Mouse (Mus musculus): ENCODE data around the gene Kansl2. TPM values are rescaled to one million over a fixed set of nuclear protein-coding genes. Genes with fewer than 3 reads are reported as not detected.

The Kansl2 gene
- polyA plus RNA-seq, 1 experiment: 78.4 TPM

GRCm38 (mm10) chr15:98570873-98571538 lies 36.9 kb upstream of the Kansl2 start, which contains the start of the genes Ccnt1 and 4930415O20Rik:
Ccnt1 (minus strand) TSS chr15:98570923.
4930415O20Rik (plus strand) TSS chr15:98571004.
- Histone ChIP-seq H3K27me3 (ENCODE audit: control insufficient read depth, insufficient read depth, low read length) (no peaks in the 10 kb centered on the region), H3K4me1 (replicated peaks; ENCODE audit: control insufficient read depth, insufficient read depth, low read length) (peaks cover 10% of the 10 kb centered on the region), H3K36me3 (ENCODE audit: control insufficient read depth, insufficient read depth, low read length) (no peaks in the 10 kb centered on the region), H3K27ac (ENCODE audit: control insufficient read depth, insufficient read depth, low read length) (no peak within 1 kb of the TSS), H3K4me3 (ENCODE audit: control insufficient read depth, insufficient read depth, low read length) (no peak within 1 kb of the TSS)
- no peak for DNase-seq
- 68% methylated on average over 10 of the region's 10 CpGs for WGBS
- TF ChIP-seq CTCF (IDR thresholded peaks at IDR 0.05; ENCODE audit: borderline replicate concordance, control insufficient read depth, extremely low read depth, insufficient read depth, low read length, poor library complexity) (no peak), POLR2A (IDR thresholded peaks at IDR 0.05; ENCODE audit: control insufficient read depth, extremely low read depth, insufficient read depth, low read length, poor library complexity) (no peak)

DNA sequence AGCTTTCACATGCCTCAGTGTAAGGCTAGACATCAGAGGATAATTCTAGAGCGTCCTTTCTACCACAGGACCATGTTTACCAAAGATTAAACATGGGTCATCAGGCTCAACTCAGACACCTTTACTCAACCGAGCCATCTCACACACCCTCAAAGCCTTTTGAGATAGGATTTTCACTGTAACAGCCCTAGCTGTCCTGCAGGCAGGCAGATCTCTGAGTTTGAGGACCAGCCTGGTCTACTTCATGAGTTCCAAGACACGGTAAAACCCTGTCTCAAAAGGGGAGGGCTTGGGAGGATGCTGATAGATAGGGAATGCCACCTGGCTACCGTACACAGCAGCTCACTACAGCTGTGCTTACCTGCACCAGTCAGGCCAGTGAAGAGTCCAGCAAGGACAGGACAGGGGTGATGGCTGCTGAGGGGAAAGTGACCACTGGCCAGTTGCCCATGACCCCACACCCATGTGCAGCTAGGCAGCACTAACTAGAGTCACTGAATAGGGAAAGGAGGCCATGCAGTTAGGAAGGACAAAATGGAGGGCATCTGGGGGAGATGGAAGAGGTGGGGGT lies 35.8 kb upstream of the Kansl2 start:
- DNase-seq: no peak
- 94% methylated on average over 4 of the region's 4 CpGs for WGBS
- H3K4me3 ChIP-seq (ENCODE audit: control insufficient read depth, insufficient read depth, low read length): no peak overlapping the region
- 0 out of 2 replicates have a peak, but pooled peaks cover 4% of the 10 kb centered on the region for H3K36me3 ChIP-seq (ENCODE audit: control insufficient read depth, insufficient read depth, low read length)
- TF ChIP-seq POLR2A (IDR thresholded peaks at IDR 0.05; ENCODE audit: control insufficient read depth, extremely low read depth, insufficient read depth, low read length, poor library complexity) (no peak), CTCF (IDR thresholded peaks at IDR 0.05; ENCODE audit: borderline replicate concordance, control insufficient read depth, extremely low read depth, insufficient read depth, low read length, poor library complexity) (no peak)
- H3K4me1 ChIP-seq (replicated peaks; ENCODE audit: control insufficient read depth, insufficient read depth, low read length): peaks cover 13% of the 10 kb centered on the region
- H3K27ac ChIP-seq (ENCODE audit: control insufficient read depth, insufficient read depth, low read length): no peak overlapping the region
- no peaks in the 10 kb centered on the region for H3K27me3 ChIP-seq (ENCODE audit: control insufficient read depth, insufficient read depth, low read length)

- TF ChIP-seq CTCF (IDR thresholded peaks at IDR 0.05; ENCODE audit: borderline replicate concordance, control insufficient read depth, extremely low read depth, insufficient read depth, low read length, poor library complexity) (no peak), POLR2A (IDR thresholded peaks at IDR 0.05; ENCODE audit: control insufficient read depth, extremely low read depth, insufficient read depth, low read length, poor library complexity) (no peak)
- Histone ChIP-seq H3K27ac (ENCODE audit: control insufficient read depth, insufficient read depth, low read length) (no peak overlapping the region), H3K36me3 (ENCODE audit: control insufficient read depth, insufficient read depth, low read length) (0 out of 2 replicates have a peak, but pooled peaks cover 4% of the 10 kb centered on the region), H3K4me1 (replicated peaks; ENCODE audit: control insufficient read depth, insufficient read depth, low read length) (peaks cover 13% of the 10 kb centered on the region), H3K27me3 (ENCODE audit: control insufficient read depth, insufficient read depth, low read length) (no peaks in the 10 kb centered on the region), H3K4me3 (ENCODE audit: control insufficient read depth, insufficient read depth, low read length) (no peak overlapping the region)
- DNase-seq: no peak
- WGBS: 73% methylated on average over 7 of the region's 7 CpGs
Measured at GRCm38 (mm10) chr15:98569216-98569615, 35.2 kb upstream of the Kansl2 start.

- no peak for TF ChIP-seq CTCF (IDR thresholded peaks at IDR 0.05; ENCODE audit: borderline replicate concordance, control insufficient read depth, extremely low read depth, insufficient read depth, low read length, poor library complexity)
- no peak for TF ChIP-seq POLR2A (IDR thresholded peaks at IDR 0.05; ENCODE audit: control insufficient read depth, extremely low read depth, insufficient read depth, low read length, poor library complexity)
- no peak for DNase-seq
- peak overlapping the region; percentile 86 for H3K27ac ChIP-seq (ENCODE audit: control insufficient read depth, insufficient read depth, low read length)
- H3K4me3 ChIP-seq (ENCODE audit: control insufficient read depth, insufficient read depth, low read length): peak overlapping the region; percentile 78
- H3K4me1 ChIP-seq (replicated peaks; ENCODE audit: control insufficient read depth, insufficient read depth, low read length): peaks cover 13% of the 10 kb centered on the region
- H3K36me3 ChIP-seq (ENCODE audit: control insufficient read depth, insufficient read depth, low read length): 0 out of 2 replicates have a peak, but pooled peaks cover 4% of the 10 kb centered on the region
- WGBS: 12% methylated on average over 22 of the region's 22 CpGs
- no peaks in the 10 kb centered on the region for H3K27me3 ChIP-seq (ENCODE audit: control insufficient read depth, insufficient read depth, low read length)
Measured at GRCm38 (mm10) chr15:98568256-98569033, 34.4 kb upstream of the Kansl2 start.

GRCm38 (mm10) chr15:98567278-98568134 lies 33.4 kb upstream of the Kansl2 start:
- no peaks in the 10 kb centered on the region for H3K27me3 ChIP-seq (ENCODE audit: control insufficient read depth, insufficient read depth, low read length)
- DNase-seq: peak; percentile 100
- peak overlapping the region; percentile 86 for H3K27ac ChIP-seq (ENCODE audit: control insufficient read depth, insufficient read depth, low read length)
- peaks cover 13% of the 10 kb centered on the region for H3K4me1 ChIP-seq (replicated peaks; ENCODE audit: control insufficient read depth, insufficient read depth, low read length)
- peak overlapping the region; percentile 78 for H3K4me3 ChIP-seq (ENCODE audit: control insufficient read depth, insufficient read depth, low read length)
- TF ChIP-seq CTCF (IDR thresholded peaks at IDR 0.05; ENCODE audit: borderline replicate concordance, control insufficient read depth, extremely low read depth, insufficient read depth, low read length, poor library complexity) (peak; percentile 39; the same call in 1 of the 2 replicates), POLR2A (IDR thresholded peaks at IDR 0.05; ENCODE audit: control insufficient read depth, extremely low read depth, insufficient read depth, low read length, poor library complexity) (peak; percentile 95)
- 0 out of 2 replicates have a peak, but pooled peaks cover 8% of the 10 kb centered on the region for H3K36me3 ChIP-seq (ENCODE audit: control insufficient read depth, insufficient read depth, low read length)
- under 1% methylated on average over 88 of the region's 88 CpGs for WGBS
